Comparison of ENCODE assay signal across 9 mouse cellular contexts in genomic region chr7:4470275-4471178, GRCm38 (mm10). TPM values are rescaled to one million over a fixed set of nuclear protein-coding genes. Genes with fewer than 3 reads are reported as not detected.
DNase-seq lines count a peak whose midpoint lies in the region; ATAC-seq and TF ChIP-seq lines count a peak whose summit lies in the region.
"Had no signal": no experiment of that assay in that cellular context is flagged by ENCODE, and none has a peak within 500 bp of the region (broad histone marks: within the 10 kb centered on the region; RNA-seq: fewer than 3 reads in every experiment).

No protein-coding gene starts in this region.

- TF ChIP-seq CTCF in gastrocnemius, adult 2 months (IDR thresholded peaks at IDR 0.05), result no peak

- peak; percentile 61 for ATAC-seq in hindbrain, embryonic 15.5 days (ENCODE audit: low FRiP score, low read depth)
- no peak for ATAC-seq in erythroblast, adult 5-6 weeks (replicated peaks; ENCODE audit: low FRiP score, poor library complexity, severe bottlenecking)

- peak overlapping the region; percentile 20; the same call in 1 of the 2 replicates for H3K27ac ChIP-seq in gastrocnemius, adult 2 months
- 0 out of 2 replicates have a peak overlapping the region, but pooled peaks have one; percentile 25 for H3K27ac ChIP-seq in hindbrain, embryonic 15.5 days (replicated peaks)

- peak; percentile 90 for DNase-seq in ZHBTc4 (ENCODE audit: low read depth, low spot score)
- peak; percentile 84 for DNase-seq in cerebellum, postnatal 10 days
- peak; percentile 70 for DNase-seq in gastrocnemius, adult 2 months
- peak; percentile 51 to 64 for DNase-seq in left cerebral cortex, postnatal 14 days (ENCODE audit: low spot score in 2 of 2)
- DNase-seq in lung, postnatal 4 days, result peak; percentile 80 to 84
- DNase-seq in right cerebral cortex, postnatal 25 days, result peak; percentile 55

- intact Hi-C loops in gastrocnemius, adult 2 months (cut with DNase I), result loop anchor here (2.0 kb wide), 2 partner anchors 26 to 40 kb away; partner anchors contain the start of gene Rdh13
- intact Hi-C loops in left cerebral cortex, postnatal 14 days (cut with DNase I), result loop anchor here (5.0 to 10.0 kb wide), 3 partner anchors 38 to 806 kb away; partner anchors contain the start of gene Leng1

- peak overlapping the region; percentile 69 for H3K4me3 ChIP-seq in gastrocnemius, adult 2 months
- peak overlapping the region; percentile 44 for H3K4me3 ChIP-seq in hindbrain, embryonic 15.5 days
- H3K4me3 ChIP-seq: erythroblast, embryonic 14.5 days had no signal

- H3K4me1 ChIP-seq in hindbrain, embryonic 15.5 days (replicated peaks), result peaks cover 14% of the 10 kb centered on the region

- 2% methylated on average over 35 of the region's 35 CpGs for WGBS in hindbrain, embryonic 15.5 days

- H3K36me3 ChIP-seq in hindbrain, embryonic 15.5 days, result no peaks in the 10 kb centered on the region

- H3K9me3 ChIP-seq in hindbrain, embryonic 15.5 days, result no peaks in the 10 kb centered on the region

- peaks cover 40% of the 10 kb centered on the region for H3K27me3 ChIP-seq in hindbrain, embryonic 15.5 days

- peak overlapping the region; percentile 83 for H3K4me2 ChIP-seq in hindbrain, embryonic 15.5 days

- peak overlapping the region; percentile 43 for H3K9ac ChIP-seq in hindbrain, embryonic 15.5 days

RNA-seq across cellular contexts. Expression of gene Eps8l1, which starts 10.1 kb away (rescaled TPM):
- total RNA-seq in gastrocnemius, adult 2 months (2021), result 1 to 10 TPM; 1.5 to 3.7 TPM
- polyA plus RNA-seq in hindbrain, embryonic 15.5 days (2015; fragmentation: Nextera tagmentation; extraction: Ambion mirVana), result 13.9 and 15.4 TPM in 2 replicates
- 1 to 10 TPM; 3.3 to 5.1 TPM for total RNA-seq in left cerebral cortex, postnatal 14 days (2021)
- 17.1 and 19.4 TPM in 2 replicates for total RNA-seq in erythroblast, adult 5-6 weeks (2015; ENCODE audit: low replicate concordance)
- 36.6 and 47.0 TPM in 2 replicates for total RNA-seq in erythroblast, adult 5-6 weeks (2017; ENCODE audit: low replicate concordance)
- polyA plus RNA-seq: erythroblast, embryonic 14.5 days had no signal

RNA-seq across cellular contexts. Expression of gene Rdh13, which starts 25.1 kb away (rescaled TPM):
- 10 to 100 TPM; 12.1 to 17.2 TPM for total RNA-seq in gastrocnemius, adult 2 months (2021)
- 42.6 and 43.4 TPM in 2 replicates for polyA plus RNA-seq in hindbrain, embryonic 15.5 days (2015; fragmentation: Nextera tagmentation; extraction: Ambion mirVana)
- 10 to 100 TPM; 27.1 to 29.4 TPM for total RNA-seq in left cerebral cortex, postnatal 14 days (2021)
- total RNA-seq in erythroblast, adult 5-6 weeks (2015; ENCODE audit: low replicate concordance), result 0.77 and 3.6 TPM in 2 replicates
- total RNA-seq in erythroblast, adult 5-6 weeks (2017; ENCODE audit: low replicate concordance), result 2.6 and 3.5 TPM in 2 replicates

RNA-seq across cellular contexts. Expression of gene Ppp1r12c, which starts 31.0 kb away (rescaled TPM):
- total RNA-seq in gastrocnemius, adult 2 months (2021), result 10 to 100 TPM; 17.8 to 24.8 TPM
- polyA plus RNA-seq in hindbrain, embryonic 15.5 days (2015; fragmentation: Nextera tagmentation; extraction: Ambion mirVana), result 49.3 and 49.9 TPM in 2 replicates
- total RNA-seq in left cerebral cortex, postnatal 14 days (2021), result 100 to 1,000 TPM; 117 to 128 TPM
- total RNA-seq in erythroblast, adult 5-6 weeks (2015; ENCODE audit: low replicate concordance), result 37.2 and 45.3 TPM in 2 replicates
- 41.3 and 52.0 TPM in 2 replicates for total RNA-seq in erythroblast, adult 5-6 weeks (2017; ENCODE audit: low replicate concordance)

RNA-seq across cellular contexts. Expression of gene Tnnt1, which starts 45.7 kb away (rescaled TPM):
- 1,000 to 10,000 TPM in 1 of 2 experiments, 100 to 1,000 TPM in 1; 398 to 1,232 TPM for total RNA-seq in gastrocnemius, adult 2 months (2021)
- polyA plus RNA-seq in hindbrain, embryonic 15.5 days (2015; fragmentation: Nextera tagmentation; extraction: Ambion mirVana), result 4.0 and 4.6 TPM in 2 replicates
- 1 to 10 TPM; 2.7 to 4.3 TPM for total RNA-seq in left cerebral cortex, postnatal 14 days (2021)
- 1.3 TPM in 1 of 2 replicates, not detected in the other for total RNA-seq in erythroblast, adult 5-6 weeks (2015; ENCODE audit: low replicate concordance)
- 3.8 and 7.2 TPM in 2 replicates for total RNA-seq in erythroblast, adult 5-6 weeks (2017; ENCODE audit: low replicate concordance)

RNA-seq across cellular contexts. Expression of gene Tnni3, which starts 53.5 kb away (rescaled TPM):
- under 1 TPM in 1 of 2 experiments, not detected in 1; 0.41 TPM for total RNA-seq in gastrocnemius, adult 2 months (2021)
- polyA plus RNA-seq in hindbrain, embryonic 15.5 days (2015; fragmentation: Nextera tagmentation; extraction: Ambion mirVana), result 2.1 TPM in 2 replicates
- under 1 TPM in 1 of 2 experiments, not detected in 1; 0.55 TPM for total RNA-seq in left cerebral cortex, postnatal 14 days (2021)
- not detected in 2 replicates for total RNA-seq in erythroblast, adult 5-6 weeks (2015; ENCODE audit: low replicate concordance)
- total RNA-seq in erythroblast, adult 5-6 weeks (2017; ENCODE audit: low replicate concordance), result not detected in 2 replicates
- polyA plus RNA-seq: erythroblast, embryonic 14.5 days had no signal
